8 mouse cellular contexts compared by ENCODE assay signal in genomic region chr6:91286624-91287023, GRCm38 (mm10).
DNase-seq lines count a peak whose midpoint lies in the region; ATAC-seq and TF ChIP-seq lines count a peak whose summit lies in the region.

No protein-coding gene starts in this region.

- 0 out of 2 replicates have a peak overlapping the region, but pooled peaks have one; percentile 15 for H3K4me2 ChIP-seq in forebrain, embryonic 15.5 days (replicated peaks)
- H3K4me2 ChIP-seq in hindbrain, embryonic 15.5 days, result peak overlapping the region; percentile 31

- H3K27ac ChIP-seq in ES-E14 (ENCODE audit: insufficient read depth, low read depth, low read length, poor library complexity, severe bottlenecking), result no peak overlapping the region
- peak overlapping the region; percentile 50 for H3K27ac ChIP-seq in forebrain, embryonic 15.5 days (replicated peaks)
- H3K27ac ChIP-seq in hindbrain, embryonic 15.5 days (replicated peaks), result no peak overlapping the region
- no peak overlapping the region for H3K27ac ChIP-seq in left cerebral cortex, adult 2 months

- no peaks in the 10 kb centered on the region for H3K9me3 ChIP-seq in ES-E14 (ENCODE audit: control insufficient read depth, insufficient read depth, low read depth, low read length)
- H3K9me3 ChIP-seq in forebrain, embryonic 15.5 days, result no peaks in the 10 kb centered on the region
- H3K9me3 ChIP-seq in hindbrain, embryonic 15.5 days, result no peaks in the 10 kb centered on the region

- no peak overlapping the region for H3K9ac ChIP-seq in ES-E14 (ENCODE audit: insufficient read depth, low read depth, low read length, poor library complexity, severe bottlenecking)
- peak overlapping the region; percentile 22; the same call in 1 of the 2 replicates for H3K9ac ChIP-seq in forebrain, embryonic 15.5 days (replicated peaks)
- no peak overlapping the region for H3K9ac ChIP-seq in hindbrain, embryonic 15.5 days

- no peaks in the 10 kb centered on the region for H3K36me3 ChIP-seq in ES-E14 (ENCODE audit: control insufficient read depth, insufficient read depth, low read length, poor library complexity, severe bottlenecking)
- H3K36me3 ChIP-seq in forebrain, embryonic 15.5 days, result no peaks in the 10 kb centered on the region
- no peaks in the 10 kb centered on the region for H3K36me3 ChIP-seq in hindbrain, embryonic 15.5 days

- peaks cover 0 to 4% of the 10 kb centered on the region in 2 experiments; a peak in 2 of 4 replicates for H3K4me1 ChIP-seq in ES-E14 (ENCODE audit: control insufficient read depth in 2 of 2, insufficient read depth in 2 of 2, low read length in 2 of 2, poor library complexity in 1 of 2)
- peaks cover 44% of the 10 kb centered on the region for H3K4me1 ChIP-seq in forebrain, embryonic 15.5 days
- H3K4me1 ChIP-seq in hindbrain, embryonic 15.5 days (replicated peaks), result peaks cover 31% of the 10 kb centered on the region

- DNase-seq in ES-E14 (ENCODE audit: low read depth, low spot score), result peak; percentile 86
- DNase-seq in c-Kit-positive CD71-positive TER-119-negative erythroid progenitor cells, embryonic 14.5 days (ENCODE audit: low read depth), result peak; percentile 64
- DNase-seq in left cerebral cortex, adult 2 months (ENCODE audit: extremely low spot score in 1 of 2, low spot score in 2 of 2), result peak; percentile 84 to 89
- peak; percentile 91 for DNase-seq in mesoderm, embryonic 11.5 days (ENCODE audit: low read depth, low spot score)
- peak; percentile 94 for DNase-seq in right cerebral cortex, postnatal 4 days
- DNase-seq in urinary bladder, postnatal 4 days (ENCODE audit: low spot score in 2 of 2), result peak; percentile 61 to 86

- no peak overlapping the region for H3K4me3 ChIP-seq in ES-E14 (ENCODE audit: insufficient read depth in 1 of 2, low read depth in 1 of 2, low read length in 2 of 2, poor library complexity in 1 of 2, severe bottlenecking in 1 of 2)
- H3K4me3 ChIP-seq in forebrain, embryonic 15.5 days, result no peak overlapping the region
- no peak overlapping the region for H3K4me3 ChIP-seq in hindbrain, embryonic 15.5 days
- H3K4me3 ChIP-seq in left cerebral cortex, adult 2 months, result no peak overlapping the region

- in situ Hi-C loops in ES-E14 (cut with MboI; ENCODE audit: low sequenced_read_pairs in 2 of 2, unreplicated experiment in 2 of 2), result loop anchor here in 1 of 2 experiments (10.0 kb wide), 1 partner anchor 128 kb away; the partner anchor contains the start of gene Wnt7a

- no peaks in the 10 kb centered on the region for H3K27me3 ChIP-seq in forebrain, embryonic 15.5 days
- H3K27me3 ChIP-seq in hindbrain, embryonic 15.5 days, result peaks cover 5% of the 10 kb centered on the region; the same call in 1 of the 2 replicates

- ATAC-seq in forebrain, embryonic 15.5 days (replicated peaks), result peak; percentile 27; the same call in 1 of the 2 replicates
- peak; percentile 19 for ATAC-seq in hindbrain, embryonic 15.5 days (ENCODE audit: low FRiP score, low read depth)

- peak; percentile 94 for TF ChIP-seq CTCF in left cerebral cortex, adult 2 months (IDR thresholded peaks at IDR 0.05)

- intact Hi-C loops in left cerebral cortex, adult 2 months (cut with DNase I), result loop anchor here (1.0 to 10.0 kb wide), 5 partner anchors 61 to 232 kb away; partner anchors contain the start of gene Wnt7a

- WGBS in forebrain, embryonic 15.5 days, result 3% methylated on average over 15 of the region's 15 CpGs
- WGBS in hindbrain, embryonic 15.5 days, result 4% methylated on average over 15 of the region's 15 CpGs

TF ChIP-seq in ES-E14, 5 proteins besides CTCF, POLR2A, EP300 and RAD21:
- TF ChIP-seq ZC3H11A (IDR thresholded peaks at IDR 0.05; ENCODE audit: borderline replicate concordance, low read depth, low read length) (peak; percentile 81), ZNF384 (IDR thresholded peaks at IDR 0.05; ENCODE audit: low read depth, low read length) (no peak), CHD2 (IDR thresholded peaks at IDR 0.05; ENCODE audit: low read depth, low read length) (no peak), HCFC1 (IDR thresholded peaks at IDR 0.05; ENCODE audit: borderline replicate concordance, insufficient read depth, low read length) (peak; percentile 29; the same call in 1 of the 2 replicates), MAFK (IDR thresholded peaks at IDR 0.05; ENCODE audit: insufficient read depth, low read depth, low read length) (no peak)
